Mouse (Mus musculus): ENCODE measurements around the gene Sin3b. TPM values are rescaled to one million over a fixed set of nuclear protein-coding genes. Genes with fewer than 3 reads are reported as not detected.

The Sin3b gene
- total RNA-seq, 1 experiment = 189 TPM

DNA sequence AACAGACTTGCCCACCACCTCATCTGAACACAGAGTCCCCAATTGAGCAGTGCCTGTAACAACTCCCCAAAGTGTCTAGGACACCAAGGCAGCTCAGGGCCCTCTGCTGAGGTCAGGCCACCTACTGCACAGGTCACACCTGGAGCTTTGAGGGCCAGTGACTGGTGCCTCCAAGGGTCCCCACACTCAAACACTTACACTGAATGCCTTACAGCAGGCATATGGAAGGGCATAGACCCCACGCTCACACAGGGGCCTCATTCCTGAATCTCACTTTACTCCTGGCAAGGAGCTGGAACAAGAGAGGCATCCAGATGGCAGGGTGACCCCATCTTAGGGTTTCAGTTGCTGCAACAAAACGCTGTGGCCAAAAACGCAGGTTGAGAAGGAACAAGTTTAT, 37.1 kb downstream of the Sin3b start:
- no peak for DNase-seq (ENCODE audit: low read depth, low spot score)
- Histone ChIP-seq H3K36me3 (ENCODE audit: control insufficient read depth, insufficient read depth, low read length, poor library complexity, severe bottlenecking) (no peaks in the 10 kb centered on the region; the same call in 1 of the 2 replicates), H3K9ac (ENCODE audit: insufficient read depth, low read depth, low read length, poor library complexity, severe bottlenecking) (no peak overlapping the region), H3K9me3 (ENCODE audit: control insufficient read depth, insufficient read depth, low read depth, low read length) (no peaks in the 10 kb centered on the region), H3K27ac (ENCODE audit: insufficient read depth, low read depth, low read length, poor library complexity, severe bottlenecking) (no peak overlapping the region), H3K4me3 (ENCODE audit: insufficient read depth in 1 of 2, low read depth in 1 of 2, low read length in 2 of 2, poor library complexity in 1 of 2, severe bottlenecking in 1 of 2) (no peak overlapping the region), H3K4me1 (ENCODE audit: control insufficient read depth in 2 of 2, insufficient read depth in 2 of 2, low read length in 2 of 2, poor library complexity in 1 of 2) (no peaks in the 10 kb centered on the region; a peak in 1 of 4 replicates)
- TF ChIP-seq ZC3H11A (IDR thresholded peaks at IDR 0.05; ENCODE audit: borderline replicate concordance, low read depth, low read length) (no peak), MAFK (IDR thresholded peaks at IDR 0.05; ENCODE audit: insufficient read depth, low read depth, low read length) (no peak), CHD2 (IDR thresholded peaks at IDR 0.05; ENCODE audit: low read depth, low read length) (no peak), HCFC1 (IDR thresholded peaks at IDR 0.05; ENCODE audit: borderline replicate concordance, insufficient read depth, low read length) (no peak), ZNF384 (IDR thresholded peaks at IDR 0.05; ENCODE audit: low read depth, low read length) (no peak)
- in situ Hi-C loops (cut with MboI; ENCODE audit: low sequenced_read_pairs in 2 of 2, unreplicated experiment in 2 of 2) = no loop called here

DNA sequence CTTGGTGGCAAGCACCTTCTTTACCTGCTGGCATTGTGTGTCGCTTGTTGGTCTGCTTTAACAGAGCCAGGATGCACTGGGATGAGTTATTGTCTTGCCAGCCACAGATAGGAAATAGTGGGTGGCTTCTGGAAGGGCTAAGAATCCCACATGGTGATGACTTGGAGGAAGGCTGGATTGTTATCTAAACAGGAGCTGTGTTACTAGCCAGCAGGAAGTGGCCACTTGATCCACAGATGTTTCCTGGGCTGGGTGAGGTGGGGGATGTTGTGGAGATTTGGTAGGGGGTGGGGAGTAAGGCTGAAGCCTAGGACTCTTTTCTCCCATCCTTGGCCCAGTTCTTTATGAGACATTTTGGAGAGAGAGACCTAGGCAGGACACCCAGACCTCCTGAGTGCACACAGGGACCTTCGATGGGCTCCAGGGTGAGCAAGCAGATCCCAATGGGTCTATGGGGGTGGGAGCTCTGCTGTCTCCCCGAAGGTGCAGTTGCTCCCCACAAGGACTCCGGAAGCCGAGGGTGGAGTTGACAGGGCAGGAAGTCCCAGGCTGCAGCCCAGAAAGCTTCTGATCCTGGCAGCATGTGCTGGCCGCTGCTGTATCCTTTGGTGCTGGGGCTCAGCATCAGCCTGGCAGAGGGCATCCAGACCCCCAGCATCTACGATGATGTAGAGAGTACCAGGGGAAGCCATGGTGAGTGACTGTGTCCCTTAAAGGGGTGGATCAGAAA, 38.4 kb downstream of the Sin3b start, which contains the start of gene F2rl3:
TSS of gene F2rl3 (plus strand) at position 559 of the 730 bp plus-strand sequence.
- no peak within 1 kb of the TSS for H3K9ac ChIP-seq (ENCODE audit: insufficient read depth, low read depth, low read length, poor library complexity, severe bottlenecking)
- DNase-seq (ENCODE audit: low read depth, low spot score) = no peak
- H3K9me3 ChIP-seq (ENCODE audit: control insufficient read depth, insufficient read depth, low read depth, low read length) = no peaks in the 10 kb centered on the region
- no peak for TF ChIP-seq MAFK (IDR thresholded peaks at IDR 0.05; ENCODE audit: insufficient read depth, low read depth, low read length)
- no peak for TF ChIP-seq ZC3H11A (IDR thresholded peaks at IDR 0.05; ENCODE audit: borderline replicate concordance, low read depth, low read length)
- TF ChIP-seq ZNF384 (IDR thresholded peaks at IDR 0.05; ENCODE audit: low read depth, low read length) = no peak
- no peak for TF ChIP-seq CHD2 (IDR thresholded peaks at IDR 0.05; ENCODE audit: low read depth, low read length)
- TF ChIP-seq HCFC1 (IDR thresholded peaks at IDR 0.05; ENCODE audit: borderline replicate concordance, insufficient read depth, low read length) = no peak
- H3K4me3 ChIP-seq (ENCODE audit: insufficient read depth in 1 of 2, low read depth in 1 of 2, low read length in 2 of 2, poor library complexity in 1 of 2, severe bottlenecking in 1 of 2) = no peak within 1 kb of the TSS
- no peaks in the 10 kb centered on the region for H3K36me3 ChIP-seq (ENCODE audit: control insufficient read depth, insufficient read depth, low read length, poor library complexity, severe bottlenecking)
- peaks cover 0 to 4% of the 10 kb centered on the region in 2 experiments; a peak in 2 of 4 replicates for H3K4me1 ChIP-seq (ENCODE audit: control insufficient read depth in 2 of 2, insufficient read depth in 2 of 2, low read length in 2 of 2, poor library complexity in 1 of 2)
- H3K27ac ChIP-seq (ENCODE audit: insufficient read depth, low read depth, low read length, poor library complexity, severe bottlenecking) = no peak within 1 kb of the TSS
- in situ Hi-C loops (cut with MboI; ENCODE audit: low sequenced_read_pairs in 2 of 2, unreplicated experiment in 2 of 2) = no loop called here

DNA sequence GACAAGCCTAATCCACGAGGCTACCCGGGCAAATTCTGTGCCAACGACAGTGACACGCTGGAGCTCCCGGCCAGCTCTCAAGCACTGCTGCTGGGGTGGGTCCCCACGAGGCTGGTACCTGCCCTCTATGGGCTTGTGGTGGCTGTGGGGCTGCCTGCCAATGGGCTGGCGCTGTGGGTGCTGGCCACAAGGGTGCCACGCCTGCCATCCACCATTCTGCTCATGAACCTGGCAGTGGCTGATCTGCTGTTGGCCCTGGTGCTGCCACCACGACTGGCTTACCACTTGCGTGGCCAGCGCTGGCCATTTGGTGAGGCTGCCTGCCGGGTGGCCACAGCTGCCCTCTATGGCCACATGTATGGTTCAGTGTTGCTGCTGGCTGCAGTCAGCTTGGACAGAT, 39.2 kb downstream of the Sin3b start:
- Histone ChIP-seq H3K36me3 (ENCODE audit: control insufficient read depth, insufficient read depth, low read length, poor library complexity, severe bottlenecking) (no peaks in the 10 kb centered on the region), H3K9ac (ENCODE audit: insufficient read depth, low read depth, low read length, poor library complexity, severe bottlenecking) (no peak overlapping the region), H3K4me1 (ENCODE audit: control insufficient read depth in 2 of 2, insufficient read depth in 2 of 2, low read length in 2 of 2, poor library complexity in 1 of 2) (peaks cover 0 to 4% of the 10 kb centered on the region in 2 experiments; a peak in 2 of 4 replicates), H3K27ac (ENCODE audit: insufficient read depth, low read depth, low read length, poor library complexity, severe bottlenecking) (no peak overlapping the region), H3K4me3 (ENCODE audit: insufficient read depth in 1 of 2, low read depth in 1 of 2, low read length in 2 of 2, poor library complexity in 1 of 2, severe bottlenecking in 1 of 2) (no peak overlapping the region), H3K9me3 (ENCODE audit: control insufficient read depth, insufficient read depth, low read depth, low read length) (no peaks in the 10 kb centered on the region)
- in situ Hi-C loops (cut with MboI; ENCODE audit: low sequenced_read_pairs in 2 of 2, unreplicated experiment in 2 of 2) = no loop called here
- TF ChIP-seq HCFC1 (IDR thresholded peaks at IDR 0.05; ENCODE audit: borderline replicate concordance, insufficient read depth, low read length) (no peak), ZC3H11A (IDR thresholded peaks at IDR 0.05; ENCODE audit: borderline replicate concordance, low read depth, low read length) (no peak), CHD2 (IDR thresholded peaks at IDR 0.05; ENCODE audit: low read depth, low read length) (no peak), ZNF384 (IDR thresholded peaks at IDR 0.05; ENCODE audit: low read depth, low read length) (no peak), MAFK (IDR thresholded peaks at IDR 0.05; ENCODE audit: insufficient read depth, low read depth, low read length) (no peak)
- no peak for DNase-seq (ENCODE audit: low read depth, low spot score)

GRCm38 (mm10) chr8:72765696-72766095, 42.6 kb downstream of the Sin3b start:
- Histone ChIP-seq H3K27ac (ENCODE audit: insufficient read depth, low read depth, low read length, poor library complexity, severe bottlenecking) (no peak overlapping the region), H3K9ac (ENCODE audit: insufficient read depth, low read depth, low read length, poor library complexity, severe bottlenecking) (no peak overlapping the region), H3K4me3 (ENCODE audit: insufficient read depth in 1 of 2, low read depth in 1 of 2, low read length in 2 of 2, poor library complexity in 1 of 2, severe bottlenecking in 1 of 2) (peak overlapping the region; percentile 35 to 37; a peak in 2 of 4 replicates), H3K4me1 (ENCODE audit: control insufficient read depth in 2 of 2, insufficient read depth in 2 of 2, low read length in 2 of 2, poor library complexity in 1 of 2) (peaks cover 0 to 4% of the 10 kb centered on the region in 2 experiments; a peak in 1 of 4 replicates), H3K36me3 (ENCODE audit: control insufficient read depth, insufficient read depth, low read length, poor library complexity, severe bottlenecking) (no peaks in the 10 kb centered on the region), H3K9me3 (ENCODE audit: control insufficient read depth, insufficient read depth, low read depth, low read length) (no peaks in the 10 kb centered on the region)
- DNase-seq (ENCODE audit: low read depth, low spot score) = no peak
- in situ Hi-C loops (cut with MboI; ENCODE audit: low sequenced_read_pairs in 2 of 2, unreplicated experiment in 2 of 2) = no loop called here
- no peak for TF ChIP-seq CHD2 (IDR thresholded peaks at IDR 0.05; ENCODE audit: low read depth, low read length)
- TF ChIP-seq ZNF384 (IDR thresholded peaks at IDR 0.05; ENCODE audit: low read depth, low read length) = no peak
- no peak for TF ChIP-seq MAFK (IDR thresholded peaks at IDR 0.05; ENCODE audit: insufficient read depth, low read depth, low read length)
- TF ChIP-seq ZC3H11A (IDR thresholded peaks at IDR 0.05; ENCODE audit: borderline replicate concordance, low read depth, low read length) = no peak
- TF ChIP-seq HCFC1 (IDR thresholded peaks at IDR 0.05; ENCODE audit: borderline replicate concordance, insufficient read depth, low read length) = no peak

All from ES-E14 (cell line).